Mouse (Mus musculus) limb, embryonic 14.5 days (tissue): ENCODE results near the gene Spata25. TPM values are rescaled to one million over a fixed set of nuclear protein-coding genes. Genes with fewer than 3 reads are reported as not detected.
"Not testable (repeated sequence)": the region's sequence is repeated elsewhere in the genome, so short reads cannot be mapped to it uniquely, and the experiment has no call there.

Source experiments
- ATAC-seq: fragments of 200-750 bp; cut with Nextera tagmentation; 2 replicates; pipeline ENCODE4 v1.8.0; 2017; ENCODE audit warnings: low read depth, moderate number of reproducible peaks, moderate TSS enrichment; ENCODE audit not compliant: low FRiP score
- DNase-seq: peaks from one replicate; pipeline ENCODE4 v3.0.0-alpha.2; 2015; ENCODE audit warnings: low spot score
- H3K27ac ChIP-seq: fragments of 300-500 bp; sonication (generic); replicated peaks from 2 replicates; pipeline ENCODE4 v1.5.1; 2014; ENCODE audit warnings: low read depth, mild to moderate bottlenecking, low read length, moderate library complexity, mixed read lengths
- H3K27me3 ChIP-seq: fragments of 300-500 bp; sonication (generic); 2 replicates; pipeline ENCODE4 v1.6.1; 2014; ENCODE audit warnings: low read length, mixed read lengths; ENCODE audit not compliant: control insufficient read depth, insufficient read depth
- H3K36me3 ChIP-seq: fragments of 300-500 bp; sonication (generic); 2 replicates; pipeline ENCODE4 v1.6.1; 2014; ENCODE audit warnings: mild to moderate bottlenecking, low read length, moderate library complexity, mixed read lengths; ENCODE audit not compliant: control insufficient read depth, insufficient read depth
- H3K4me1 ChIP-seq: fragments of 300-500 bp; sonication (generic); 2 replicates; pipeline ENCODE4 v1.6.1; 2014; ENCODE audit warnings: antibody characterized with exemption, low read length, mixed read lengths; ENCODE audit not compliant: control insufficient read depth, insufficient read depth
- H3K4me2 ChIP-seq: fragments of 300-500 bp; sonication (generic); replicated peaks from 2 replicates; pipeline ENCODE4 v1.6.1; 2014; ENCODE audit warnings: low read depth, mild to moderate bottlenecking, low read length, moderate library complexity; ENCODE audit not compliant: severe bottlenecking
- H3K4me3 ChIP-seq: fragments of 300-500 bp; sonication (generic); replicated peaks from 2 replicates; pipeline ENCODE4 v1.5.1; 2014; ENCODE audit warnings: low read length
- H3K9ac ChIP-seq: fragments of 300-500 bp; sonication (generic); 2 replicates; pipeline ENCODE4 v1.6.1; 2014; ENCODE audit warnings: mild to moderate bottlenecking, low read depth, low read length, moderate library complexity; ENCODE audit not compliant: severe bottlenecking
- H3K9me3 ChIP-seq: fragments of 300-500 bp; sonication (generic); 2 replicates; pipeline ENCODE4 v1.6.1; 2016; ENCODE audit warnings: low read length; ENCODE audit not compliant: control insufficient read depth
- POLR2A ChIP-seq: fragments of 200-500 bp; IDR thresholded peaks from 2 replicates; pipeline ENCODE4 v1.8.0; 2012; ENCODE audit warnings: inconsistent platforms, mild to moderate bottlenecking, moderate library complexity, borderline replicate concordance; ENCODE audit not compliant: insufficient read depth, insufficient read length; ENCODE audit errors: extremely low read depth
- WGBS: fragments of 180-500 bp; shearing (Covaris S2); extraction: QIAGEN DNeasy Blood & Tissue Kit; methylation state at CpG from one replicate; pipeline ENCODE4 v1.1.7; 2014; 5-methylcytosine and 5-hydroxymethylcytosine counted together
- polyA plus RNA-seq, 2 experiments: library from polyadenylated mRNA; depleted of rRNA in 1 of 2; stranded (reverse) in 1 of 2; unstranded in 1 of 2; fragments of >200 nt; fragmentation: Nextera tagmentation in 1 of 2; extraction: Ambion mirVana in 1 of 2; gene quantifications; 2 replicates each; pipeline versions ENCODE4 v1.2.1 to v1.2.3; 2012 to 2014

Spata25 gene
- polyA plus RNA-seq, 2 experiments = 0.09 TPM; not detected in 1

DNA sequence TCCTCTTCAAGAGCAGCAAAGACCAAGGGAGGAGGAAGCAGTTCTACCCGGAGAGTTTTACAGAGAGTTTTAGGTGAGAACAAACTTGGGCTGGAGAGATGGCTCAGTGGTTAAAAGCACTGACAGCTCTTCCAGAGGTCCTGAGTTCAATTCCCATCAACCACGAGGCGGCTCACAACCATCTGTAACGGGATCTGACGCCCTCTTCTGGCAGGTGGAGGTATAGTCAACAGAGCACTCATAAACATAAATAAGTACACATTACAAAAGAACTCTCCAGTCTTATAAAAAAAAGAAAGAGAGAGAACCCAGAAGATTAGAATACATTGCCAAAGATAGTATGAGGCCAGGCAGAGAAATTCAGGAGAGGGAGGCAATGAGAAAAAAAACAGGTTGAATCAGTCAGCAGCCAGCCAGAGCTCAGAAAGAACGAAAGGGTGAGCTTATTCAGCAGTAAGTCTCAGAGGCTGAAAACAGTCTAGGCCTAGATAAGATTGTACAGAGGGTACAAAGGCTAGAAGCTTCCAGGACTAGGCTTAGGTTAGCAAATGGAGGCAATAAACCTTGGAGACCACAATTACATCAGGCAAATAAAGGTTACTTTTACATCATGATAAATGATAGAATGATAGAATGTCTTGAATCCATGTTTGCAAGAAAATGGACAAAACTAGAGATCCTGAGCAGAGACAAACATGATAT, 43.4 kb upstream of the Spata25 start:
- Histone ChIP-seq H3K36me3 (no peaks in the 10 kb centered on the region), H3K9me3 (peaks cover 3% of the 10 kb centered on the region; the same call in 1 of the 2 replicates)
- 56% methylated on average over 6 of the region's 6 CpGs for WGBS

DNA sequence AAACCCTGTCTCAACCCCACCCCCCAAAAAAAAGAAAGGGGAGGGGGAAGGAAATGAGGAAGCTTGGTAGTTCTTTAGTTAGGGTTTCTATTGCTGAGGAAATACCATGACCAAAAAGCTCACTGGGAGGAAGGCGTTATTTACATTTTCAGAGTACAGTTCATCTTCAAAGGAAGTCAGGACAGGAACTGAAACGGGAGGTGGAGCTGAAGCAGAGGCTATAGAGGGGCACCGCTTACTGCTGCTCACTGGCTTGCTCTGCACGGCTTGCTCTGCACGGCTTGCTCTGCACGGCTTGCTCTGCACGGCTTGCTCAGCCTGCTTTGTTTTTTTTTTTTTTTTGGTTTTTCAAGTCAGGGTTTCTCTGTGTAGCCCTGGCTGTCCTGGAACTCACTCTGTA, 40.2 kb upstream of the Spata25 start:
- TF ChIP-seq POLR2A = no peak
- no peak overlapping the region for H3K27ac ChIP-seq
- H3K4me3 ChIP-seq = no peak overlapping the region
- H3K4me2 ChIP-seq = no peak overlapping the region
- no peaks in the 10 kb centered on the region for H3K4me1 ChIP-seq
- WGBS = 76% methylated on average over 7 of the region's 7 CpGs
- no peak overlapping the region for H3K9ac ChIP-seq
- no peaks in the 10 kb centered on the region for H3K36me3 ChIP-seq
- no peak for ATAC-seq
- DNase-seq = no peak
- H3K27me3 ChIP-seq = no peaks in the 10 kb centered on the region
- peaks cover 3% of the 10 kb centered on the region; the same call in 1 of the 2 replicates for H3K9me3 ChIP-seq

More for the DNA sequence above, 43.4 kb upstream of the Spata25 start:
- H3K4me1 ChIP-seq = no peaks in the 10 kb centered on the region
- ATAC-seq = no peak
- no peak overlapping the region for H3K4me3 ChIP-seq
- no peak overlapping the region for H3K4me2 ChIP-seq
- DNase-seq = no peak
- no peak overlapping the region for H3K27ac ChIP-seq
- TF ChIP-seq POLR2A = no peak
- no peaks in the 10 kb centered on the region for H3K27me3 ChIP-seq
- H3K9ac ChIP-seq = no peak overlapping the region

DNA sequence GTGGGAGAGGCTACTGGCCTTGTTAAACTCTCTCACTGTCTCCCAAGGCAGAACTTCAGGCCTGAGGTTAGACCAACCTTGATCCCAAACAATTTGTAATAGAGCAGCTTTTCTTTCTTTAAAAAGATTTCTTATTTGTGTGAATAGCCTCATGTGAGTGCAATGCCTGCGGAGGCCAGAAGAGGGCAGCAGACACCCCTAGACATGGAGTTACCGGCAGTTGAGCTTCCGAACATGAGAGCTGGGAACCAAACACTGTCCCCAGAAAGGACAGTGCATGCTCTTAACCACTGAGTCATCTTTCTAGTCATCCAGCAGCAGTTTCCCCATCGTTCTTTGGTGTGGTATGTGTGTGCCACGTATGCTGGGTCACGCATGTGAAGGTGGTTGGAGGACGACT, 39.2 kb upstream of the Spata25 start:
- DNase-seq = no peak
- Histone ChIP-seq H3K9ac (no peak overlapping the region), H3K4me2 (no peak overlapping the region), H3K4me1 (no peaks in the 10 kb centered on the region), H3K4me3 (no peak overlapping the region), H3K9me3 (peaks cover 3% of the 10 kb centered on the region; the same call in 1 of the 2 replicates), H3K36me3 (no peaks in the 10 kb centered on the region), H3K27me3 (no peaks in the 10 kb centered on the region), H3K27ac (no peak overlapping the region)
- WGBS = 96% methylated on average over 7 of the region's 7 CpGs
- ATAC-seq = no peak
- TF ChIP-seq POLR2A = no peak

DNA sequence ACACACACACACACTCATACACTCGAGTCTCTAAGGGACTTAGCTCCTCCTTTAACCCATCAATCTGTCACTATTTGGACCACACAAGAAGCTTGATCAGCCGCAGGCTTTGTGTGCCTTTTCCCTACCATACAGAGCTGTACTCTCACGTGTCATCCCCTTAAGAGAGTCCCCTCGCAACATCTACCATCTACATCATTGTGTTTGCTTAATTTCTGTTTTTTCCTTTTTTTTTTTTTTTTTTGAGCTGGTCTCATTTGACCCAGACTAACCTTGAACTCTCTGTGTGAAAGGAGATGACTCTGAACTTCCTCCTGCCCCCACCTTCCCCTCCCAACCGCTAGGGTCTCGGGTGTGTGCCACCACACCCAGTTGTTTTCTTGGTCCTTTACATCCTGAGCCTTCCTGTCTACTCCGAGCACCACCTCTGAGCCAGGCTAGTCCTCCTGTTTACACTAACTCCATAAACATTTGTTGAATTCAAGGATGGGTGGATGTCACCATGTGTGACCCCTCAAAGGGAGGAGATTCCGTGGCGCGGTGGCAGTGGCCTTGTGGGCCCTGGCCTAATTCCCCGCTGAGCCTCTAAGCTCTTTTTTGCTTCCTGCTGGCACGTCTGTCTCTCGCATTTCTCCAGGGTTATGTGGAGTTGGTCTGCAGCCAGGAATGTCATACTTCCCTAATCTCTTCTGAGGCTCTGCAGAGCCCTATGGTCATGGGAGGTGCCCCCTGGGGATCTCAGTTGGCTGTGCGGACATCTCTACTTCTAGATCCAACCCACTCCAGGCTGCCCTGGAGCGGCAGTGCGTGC, 38.6 kb upstream of the Spata25 start:
- peak; percentile 46 for DNase-seq
- 54% methylated on average over 16 of the region's 16 CpGs for WGBS
- H3K9ac ChIP-seq = no peak overlapping the region
- no peaks in the 10 kb centered on the region for H3K27me3 ChIP-seq
- no peak overlapping the region for H3K4me3 ChIP-seq
- no peaks in the 10 kb centered on the region for H3K36me3 ChIP-seq
- H3K27ac ChIP-seq = no peak overlapping the region
- peaks cover 3% of the 10 kb centered on the region; the same call in 1 of the 2 replicates for H3K9me3 ChIP-seq
- H3K4me2 ChIP-seq = no peak overlapping the region
- H3K4me1 ChIP-seq = 0 out of 2 replicates have a peak, but pooled peaks cover under 1% of the 10 kb centered on the region
- ATAC-seq = no peak; the same call in 1 of the 2 replicates
- no peak for TF ChIP-seq POLR2A

DNA sequence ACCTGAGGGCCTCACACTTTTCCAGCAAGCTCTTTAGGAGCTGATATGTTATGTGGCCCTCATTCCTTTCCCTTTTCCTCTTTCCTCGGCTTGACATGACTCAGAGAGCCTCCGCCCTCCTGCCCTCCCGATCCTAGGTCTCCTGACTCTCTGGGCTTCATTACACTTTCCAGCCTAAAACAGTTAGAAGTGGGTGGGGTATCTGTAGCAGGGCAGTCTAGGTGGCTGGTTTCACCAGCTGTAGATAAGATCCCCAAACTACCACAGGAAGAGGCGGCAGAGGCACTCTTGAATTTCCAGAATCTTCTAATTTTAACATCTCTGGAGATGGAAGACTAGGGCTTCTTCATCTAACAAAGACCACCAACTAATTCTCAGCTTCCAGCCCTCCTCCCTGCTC, 36.3 kb upstream of the Spata25 start:
- no peak overlapping the region for H3K4me3 ChIP-seq
- WGBS = 75% methylated on average over 4 of the region's 4 CpGs
- H3K9me3 ChIP-seq = peaks cover 3% of the 10 kb centered on the region; the same call in 1 of the 2 replicates
- H3K27ac ChIP-seq = no peak overlapping the region
- H3K36me3 ChIP-seq = no peaks in the 10 kb centered on the region
- TF ChIP-seq POLR2A = no peak
- H3K27me3 ChIP-seq = no peaks in the 10 kb centered on the region
- ATAC-seq = no peak
- no peak overlapping the region for H3K4me2 ChIP-seq
- H3K4me1 ChIP-seq = 0 out of 2 replicates have a peak, but pooled peaks cover 2% of the 10 kb centered on the region
- H3K9ac ChIP-seq = no peak overlapping the region
- DNase-seq = no peak

DNA sequence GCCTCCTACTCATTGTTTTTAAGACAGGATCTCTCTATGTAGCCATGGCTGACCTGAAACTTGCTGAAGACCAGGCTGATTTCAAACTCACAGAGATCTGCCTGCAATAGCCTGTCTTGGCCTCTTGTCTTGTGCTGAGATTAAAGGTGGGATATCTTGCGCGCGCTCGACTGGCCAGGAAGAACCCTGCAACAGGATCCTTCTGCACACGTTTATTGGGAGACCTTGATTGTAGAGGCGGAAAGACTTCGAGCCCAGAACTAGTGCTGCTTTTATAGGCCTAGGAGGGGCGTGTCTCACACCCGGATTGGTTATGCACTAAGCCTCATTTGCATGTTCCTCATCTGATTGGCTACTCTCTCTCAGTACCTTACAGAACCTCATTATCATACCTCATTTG, 35.1 kb upstream of the Spata25 start:
- not testable (repeated sequence) for H3K27ac ChIP-seq, H3K27me3 ChIP-seq, H3K4me2 ChIP-seq, H3K9ac ChIP-seq, DNase-seq, H3K36me3 ChIP-seq, ATAC-seq, H3K4me3 ChIP-seq, H3K9me3 ChIP-seq, H3K4me1 ChIP-seq
- WGBS = 88% methylated on average over 8 of the region's 9 CpGs
